Mouse (Mus musculus): Measurements from ENCODE around the gene Smad1.

DNA sequence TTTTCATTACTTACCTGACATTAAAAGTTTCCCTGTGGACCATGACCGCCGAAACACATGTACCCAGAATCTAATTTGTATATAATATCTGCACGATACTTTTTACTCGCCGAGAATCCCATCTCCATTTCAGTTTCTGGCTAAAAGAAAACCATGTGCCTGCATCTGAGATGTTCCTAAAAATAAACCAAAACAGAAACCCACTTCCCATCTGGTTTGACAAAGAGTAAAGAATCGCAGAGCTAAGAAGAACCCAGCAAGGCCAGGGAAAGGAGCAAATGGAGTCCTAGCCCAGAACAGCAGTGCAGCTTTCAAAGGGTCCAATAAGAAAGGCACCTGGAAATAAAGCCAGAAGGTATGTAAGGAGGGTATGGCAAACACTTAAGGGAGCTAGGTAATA, 30.2 kb downstream of the Smad1 start:
- TF ChIP-seq CTCF (IDR thresholded peaks at IDR 0.05; ENCODE audit: low read depth) = no peak
- no peak for TF ChIP-seq EP300 (IDR thresholded peaks at IDR 0.05; ENCODE audit: low read depth)
